Mouse (Mus musculus) layer of hippocampus, adult 9-10 months (tissue): ENCODE results near the gene Bco1.

Experiments
- DNase-seq: peaks from one replicate; pipeline ENCODE4 v3.0.0; 2022; ENCODE audit warnings: low spot score

Bco1 gene

DNA sequence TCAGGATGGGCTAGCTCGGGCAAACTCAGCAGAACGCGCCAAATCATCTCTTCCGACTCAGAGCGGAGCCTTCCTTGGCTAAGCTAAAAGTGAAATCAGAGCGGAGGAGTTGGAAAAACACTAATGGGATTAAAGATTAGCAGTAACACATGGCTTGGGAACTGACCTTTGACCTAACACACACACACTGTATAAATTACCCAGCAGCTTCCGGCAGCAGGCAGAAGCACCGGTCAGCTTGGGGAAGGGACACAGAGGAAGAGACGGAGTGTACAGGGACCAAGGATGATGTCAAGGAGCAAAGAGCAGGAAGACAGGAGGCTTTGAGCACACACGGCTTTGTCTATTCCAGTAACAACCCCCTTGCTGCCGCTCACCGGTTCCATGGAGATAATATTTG, at the start of gene Bco1:
Bco1 (plus strand) TSS at position 208 of the 400 bp plus-strand sequence.
- no peak for DNase-seq

DNA sequence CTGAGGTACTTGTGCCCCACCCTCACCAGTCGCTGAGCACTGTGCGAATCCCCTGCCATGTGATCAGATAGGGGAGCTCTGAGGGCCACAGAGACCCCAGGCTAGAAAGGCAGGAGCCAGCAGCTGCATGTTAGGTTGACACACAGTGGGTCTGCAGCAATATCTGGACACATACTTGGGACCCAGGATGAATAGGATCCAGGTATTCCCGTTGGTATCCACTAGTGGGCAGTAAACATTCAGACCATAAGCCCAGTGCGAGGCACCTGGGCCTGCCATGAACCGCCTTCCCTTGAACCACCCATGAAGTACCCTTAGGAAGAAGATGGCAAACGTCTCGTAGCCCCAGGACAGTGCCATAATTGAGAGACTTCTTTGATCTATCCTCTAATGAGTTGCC, 46.2 kb upstream of the Bco1 start:
- DNase-seq = no peak

DNA sequence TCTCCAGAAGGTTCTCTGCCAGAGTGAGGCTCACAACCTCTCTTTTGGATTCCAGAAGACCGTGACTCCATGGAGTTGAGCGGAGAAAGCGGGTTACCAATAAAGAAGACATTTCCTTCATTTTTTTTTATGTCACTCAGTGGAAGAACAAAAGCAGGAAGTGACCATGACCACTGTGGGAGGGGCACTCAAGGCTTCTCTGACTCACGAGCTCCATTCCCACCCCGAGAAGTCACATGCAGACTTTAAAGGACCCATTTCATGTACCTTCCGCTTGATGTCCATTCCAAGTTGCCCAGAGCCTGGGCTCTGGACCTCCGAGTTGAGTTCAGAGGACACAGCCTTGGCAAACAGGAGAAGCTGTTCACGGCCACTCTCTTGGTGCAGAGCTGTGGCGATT, 44.9 kb upstream of the Bco1 start:
- DNase-seq = no peak

DNA sequence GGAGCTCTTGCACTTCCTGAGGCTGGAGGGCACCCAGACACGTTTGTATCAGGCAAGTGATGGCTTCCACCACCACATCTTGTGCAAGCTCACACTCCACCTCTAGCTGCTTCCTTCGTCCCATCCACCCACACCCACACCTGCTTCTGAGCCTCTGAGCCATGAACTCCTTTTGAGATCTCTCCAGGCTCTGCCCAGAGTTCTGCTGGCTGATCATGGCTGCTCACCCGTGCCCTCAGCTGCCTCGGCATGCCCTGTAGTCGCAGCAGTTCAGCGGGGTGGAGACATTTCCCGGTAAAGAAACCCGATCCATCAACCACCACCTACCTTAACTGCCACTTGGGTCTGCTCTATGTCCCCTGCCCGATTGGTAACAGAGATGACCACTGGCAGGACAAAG, 44.3 kb upstream of the Bco1 start:
- no peak for DNase-seq

DNA sequence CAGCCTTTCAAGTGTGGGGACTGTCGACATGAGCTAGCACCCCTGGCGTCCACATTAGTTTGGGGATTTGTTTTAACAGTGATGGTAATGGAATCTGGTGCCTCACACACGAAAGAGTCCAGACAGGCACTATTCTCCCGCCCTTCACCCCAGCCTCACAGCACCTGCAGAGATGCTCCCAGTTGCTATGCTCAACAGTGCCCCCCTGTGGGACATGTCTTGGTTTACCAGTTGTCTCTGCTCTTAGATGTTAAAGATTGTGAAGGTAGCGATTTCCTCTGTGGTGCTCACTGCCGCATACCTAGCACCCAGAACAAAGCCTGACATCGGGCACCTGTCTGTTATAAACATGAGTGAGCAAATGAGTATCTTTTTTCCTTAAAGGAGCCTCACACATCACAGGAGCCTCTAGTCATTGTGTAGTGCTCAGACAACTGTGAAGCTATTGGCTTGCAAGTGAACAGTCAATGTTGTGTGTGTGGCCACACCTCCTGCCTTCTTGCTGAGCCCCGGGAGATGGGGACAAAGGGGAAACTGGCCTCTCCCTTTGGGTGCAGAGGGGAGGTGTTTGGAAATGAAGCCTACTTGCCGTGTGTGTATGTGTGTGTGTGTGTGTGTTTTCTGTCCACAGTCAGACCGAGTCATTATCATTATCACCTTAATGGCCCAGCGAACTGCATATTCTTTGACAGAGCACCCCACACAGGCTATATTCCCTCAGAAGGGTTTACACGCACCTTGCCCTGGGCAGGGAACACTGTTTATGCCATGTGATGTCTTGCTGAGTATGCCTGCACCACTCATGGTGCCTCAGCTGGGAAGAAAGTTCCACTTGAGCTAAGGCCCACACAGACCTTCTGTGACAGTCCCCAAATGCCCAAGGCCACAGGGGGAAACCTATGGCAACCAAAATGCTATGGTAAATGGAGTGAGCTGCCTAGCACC, 42.2 kb upstream of the Bco1 start:
- no peak for DNase-seq

DNA sequence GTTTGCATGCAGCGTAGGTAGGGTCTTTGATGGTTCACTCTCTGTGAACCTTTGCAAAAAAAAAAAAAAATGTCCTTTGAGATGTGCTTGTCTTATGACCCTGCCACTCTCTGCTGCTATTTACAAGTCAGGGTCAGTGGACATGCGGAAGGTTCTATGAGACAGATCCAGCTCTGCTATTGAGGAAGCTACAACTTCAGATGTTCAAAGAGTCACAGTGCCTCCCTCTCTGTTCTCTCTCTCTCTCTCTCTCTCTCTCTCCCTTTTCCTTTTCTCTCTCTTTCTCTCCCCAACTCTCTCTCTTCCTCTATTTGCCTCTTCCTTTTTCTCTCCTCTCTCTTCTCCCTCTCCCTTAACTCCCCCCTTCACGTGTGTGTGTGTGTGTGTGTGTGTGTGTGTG, 41.5 kb upstream of the Bco1 start:
- no peak for DNase-seq

DNA sequence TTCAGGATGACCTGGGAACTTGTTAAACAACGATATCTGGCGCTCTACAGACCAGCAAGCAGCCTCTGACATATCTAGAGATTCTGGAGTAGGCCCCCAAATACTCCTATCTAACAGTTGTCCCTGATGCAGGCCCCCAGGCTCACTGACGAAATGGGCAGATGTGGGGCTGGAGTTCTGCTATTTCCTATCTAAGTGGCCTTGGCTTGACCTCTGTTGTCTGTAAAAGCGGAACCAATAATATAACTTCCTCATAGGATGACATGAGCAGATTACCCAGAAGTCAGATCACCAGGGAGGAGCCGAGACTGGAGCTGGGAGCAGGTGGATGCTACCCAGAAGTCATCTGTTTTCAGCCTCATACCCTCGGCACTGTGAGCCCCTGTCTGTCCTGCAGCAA, 40.6 kb upstream of the Bco1 start:
- no peak for DNase-seq

DNA sequence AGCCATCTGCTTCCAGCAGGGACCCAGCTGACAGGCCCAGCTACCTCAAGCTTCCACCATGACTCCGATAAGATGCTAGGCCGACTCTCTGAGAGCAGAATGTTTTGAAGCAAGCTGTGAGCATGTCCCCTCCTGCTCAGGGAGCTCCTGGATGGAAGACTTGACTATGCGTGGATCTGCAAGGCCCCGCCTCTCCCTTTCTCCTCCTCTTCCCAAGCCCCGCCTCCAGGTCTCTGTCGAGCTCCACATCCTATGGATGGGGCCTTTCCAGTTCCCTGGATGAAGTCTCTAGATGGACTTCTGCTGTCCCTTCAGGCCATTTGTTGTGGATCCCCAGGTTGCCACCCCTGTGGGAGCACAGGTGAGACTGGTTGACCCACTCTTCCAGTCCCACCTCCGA, 36.6 kb upstream of the Bco1 start:
- no peak for DNase-seq

DNA sequence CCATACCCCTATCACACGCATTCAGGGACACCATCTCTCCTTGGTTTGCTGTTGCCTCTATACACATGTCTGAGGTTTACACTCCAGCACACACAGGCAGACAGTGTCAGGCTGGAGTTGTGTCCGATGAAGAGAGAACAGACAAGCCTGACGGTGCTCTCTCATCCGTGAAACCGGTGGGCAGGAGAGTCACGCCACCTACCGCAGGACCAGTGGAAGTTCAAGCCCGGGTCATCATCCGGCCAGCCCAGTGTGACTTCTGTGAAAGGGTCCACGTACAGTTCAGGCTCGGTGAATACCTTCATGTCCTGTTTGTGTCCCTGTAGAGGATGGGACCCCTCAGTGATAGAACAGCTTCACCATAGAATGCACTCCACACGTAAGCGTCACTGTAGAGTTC, 35.3 kb upstream of the Bco1 start:
- no peak for DNase-seq

DNA sequence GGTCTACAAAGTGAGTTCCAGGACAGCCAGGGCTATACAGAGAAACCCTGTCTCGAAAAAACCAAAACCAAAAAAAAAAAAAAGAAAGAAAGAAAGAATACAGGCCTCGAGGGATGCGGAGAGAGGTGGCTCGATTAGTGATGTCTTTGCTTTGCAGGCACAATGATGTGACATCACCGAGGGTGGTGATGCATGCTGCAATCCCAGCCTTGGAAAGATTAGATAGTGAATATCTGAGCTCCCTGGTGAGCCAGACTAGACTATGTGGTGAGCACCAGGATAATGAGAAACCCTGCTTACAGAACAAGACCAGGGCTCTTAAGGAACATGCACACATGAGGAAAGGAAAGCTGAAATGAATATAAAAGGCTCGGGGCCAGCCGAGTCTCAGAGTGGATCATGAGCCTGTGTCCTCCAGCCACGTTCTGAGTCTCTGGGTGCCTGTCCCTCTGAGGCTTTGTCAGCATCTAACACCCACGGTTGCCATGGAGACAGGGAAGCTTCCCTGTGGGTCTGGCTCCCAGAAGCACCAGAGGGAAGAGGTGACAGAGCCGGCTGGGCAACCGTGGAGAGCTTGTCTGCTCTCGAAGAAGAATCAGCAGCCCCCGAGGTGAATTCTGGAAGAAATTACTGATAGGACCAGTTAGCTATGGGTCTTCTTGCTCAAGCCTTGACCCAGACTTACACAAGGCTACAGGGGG, 34.3 kb upstream of the Bco1 start:
- no peak for DNase-seq

DNA sequence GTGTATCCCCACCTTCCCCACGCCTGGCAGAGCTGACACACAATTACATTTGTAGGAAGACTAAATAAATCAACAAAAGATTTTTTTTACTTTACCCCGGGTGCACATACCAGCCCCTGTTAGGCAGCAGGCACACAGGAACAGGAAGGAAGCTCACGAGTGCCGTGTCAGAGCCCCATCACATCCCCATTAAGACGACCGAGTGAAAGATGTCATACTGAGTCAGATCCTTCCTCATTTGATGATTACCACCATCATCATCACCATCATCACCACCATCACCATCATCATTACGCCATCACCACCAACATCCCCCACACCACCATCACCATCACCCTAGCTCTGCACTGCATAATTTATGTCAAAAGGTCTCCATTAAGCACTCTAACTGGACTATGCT, 28.7 kb upstream of the Bco1 start:
- DNase-seq = no peak

DNA sequence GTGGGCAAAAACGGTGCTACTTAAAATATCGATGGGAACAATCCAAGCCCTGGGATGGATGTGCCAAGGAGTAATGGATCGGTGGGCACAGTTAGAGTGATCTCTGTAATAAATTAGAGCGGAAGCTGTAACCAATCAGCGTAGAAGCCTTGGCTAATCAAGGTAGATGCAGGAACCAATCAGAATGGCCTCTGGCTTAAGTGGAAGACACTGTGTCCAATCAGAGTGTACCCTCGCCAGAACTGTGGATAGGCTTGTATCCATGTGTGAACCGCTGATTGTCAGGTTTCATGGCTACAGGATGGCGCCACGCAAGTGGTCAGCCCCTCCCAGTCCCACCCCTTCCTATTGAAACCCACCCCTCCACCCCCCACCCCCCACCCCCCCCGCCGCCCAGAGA, 28.3 kb upstream of the Bco1 start:
- no peak for DNase-seq

DNA sequence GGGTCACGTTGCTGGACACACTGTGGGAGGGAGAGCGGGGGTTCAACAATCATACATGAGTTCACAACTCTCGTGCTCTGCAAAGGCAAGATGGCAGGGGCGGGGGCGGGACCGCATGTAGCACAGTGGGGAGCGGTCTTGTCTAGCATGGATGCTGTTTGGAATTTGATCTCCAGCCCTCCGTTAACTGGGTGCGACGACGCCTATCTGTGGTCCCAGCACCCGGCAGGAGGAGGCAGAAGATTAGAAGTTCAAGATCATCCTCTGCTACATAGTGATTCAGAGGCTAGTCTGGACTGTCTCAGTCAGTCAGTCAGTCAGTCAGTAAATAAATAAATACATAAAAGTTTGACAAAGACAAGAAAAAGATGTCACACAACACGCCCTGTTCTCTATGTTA, 27.4 kb upstream of the Bco1 start:
- DNase-seq = no peak

DNA sequence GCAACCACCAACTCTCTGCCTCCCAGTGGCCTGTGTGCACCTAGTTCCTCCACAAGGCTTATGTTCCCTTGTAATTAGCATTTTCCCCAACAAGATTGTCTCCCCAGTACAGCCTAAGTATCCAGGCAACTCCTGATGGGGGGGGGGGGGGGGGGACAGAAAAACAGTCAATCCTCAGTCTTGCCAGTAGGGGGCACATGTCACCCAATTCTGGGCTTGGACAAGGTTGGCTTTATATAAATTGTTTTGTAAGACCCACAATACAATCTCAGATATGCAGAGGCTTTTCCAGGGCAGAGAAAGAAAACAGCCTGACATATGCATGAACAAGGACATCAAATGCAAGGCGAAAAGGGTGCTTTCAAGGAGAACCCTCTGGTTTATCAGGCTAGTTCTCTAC, 25.9 kb upstream of the Bco1 start:
- DNase-seq = no peak

DNA sequence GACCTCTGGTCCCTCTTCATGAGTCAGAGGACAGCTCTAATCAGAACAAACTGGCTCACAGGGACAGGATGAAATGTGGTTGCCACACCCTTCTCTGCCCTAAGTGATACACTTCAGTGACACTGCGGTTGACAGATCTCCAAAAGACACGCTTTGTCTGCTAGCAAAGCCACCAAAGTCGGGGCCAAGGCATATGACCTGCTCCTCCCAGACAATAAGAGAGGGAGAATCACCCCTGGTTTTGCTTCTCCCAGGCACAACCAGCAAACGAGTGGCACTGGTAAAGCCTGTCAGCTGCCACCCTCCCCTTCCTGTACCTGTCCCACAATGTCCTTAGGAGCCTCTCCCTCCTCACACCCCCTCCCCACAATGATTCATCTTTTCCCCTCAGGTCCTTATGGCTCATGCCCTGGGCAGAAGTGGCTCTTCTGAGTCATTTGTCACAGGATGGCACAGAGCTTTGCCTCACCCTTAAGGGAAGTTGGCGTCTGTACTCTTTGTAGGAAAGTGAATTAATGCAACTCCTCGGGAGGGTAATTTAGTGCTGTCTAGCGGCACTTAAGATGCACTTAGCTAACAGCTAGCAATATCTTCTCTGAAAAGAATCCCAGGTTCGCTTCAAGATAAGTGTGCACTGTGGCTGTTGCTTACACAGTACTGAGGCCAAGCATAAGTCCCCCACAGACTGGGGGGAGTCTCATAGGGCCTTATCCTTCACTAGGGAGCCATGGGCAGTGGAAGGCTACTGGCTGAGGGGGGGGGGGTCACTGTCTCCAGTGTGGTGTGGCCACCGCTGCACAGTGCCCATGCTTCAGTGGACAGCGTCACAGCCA, 21.1 kb upstream of the Bco1 start:
- no peak for DNase-seq

DNA sequence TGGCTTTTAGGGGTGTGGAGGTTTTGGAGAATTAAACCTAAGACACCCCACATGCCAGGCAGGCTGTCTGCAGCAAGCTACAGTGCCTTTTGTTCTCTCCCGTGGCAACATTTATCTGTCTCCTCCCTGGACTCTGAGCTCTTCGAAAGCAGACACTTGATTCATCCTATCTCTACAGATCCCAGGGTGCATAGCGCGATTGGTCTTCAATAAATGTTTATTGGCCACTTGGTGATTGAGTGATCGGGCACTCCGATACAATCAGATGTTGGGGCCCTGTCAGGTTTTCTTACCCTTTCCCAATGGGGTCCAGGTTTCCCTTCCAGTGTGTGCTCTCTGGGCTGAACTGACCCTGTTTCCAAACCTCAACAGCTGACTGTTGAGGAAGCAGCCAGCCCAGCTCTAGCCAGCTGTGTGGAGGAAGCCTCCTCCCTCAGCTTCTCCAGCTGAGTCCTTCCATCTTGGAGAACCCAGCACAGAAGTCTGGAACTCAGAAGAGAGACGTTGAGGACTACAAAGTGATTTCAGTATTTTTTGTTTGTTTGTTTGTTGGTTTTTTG, 17.2 kb upstream of the Bco1 start:
- DNase-seq = no peak

DNA sequence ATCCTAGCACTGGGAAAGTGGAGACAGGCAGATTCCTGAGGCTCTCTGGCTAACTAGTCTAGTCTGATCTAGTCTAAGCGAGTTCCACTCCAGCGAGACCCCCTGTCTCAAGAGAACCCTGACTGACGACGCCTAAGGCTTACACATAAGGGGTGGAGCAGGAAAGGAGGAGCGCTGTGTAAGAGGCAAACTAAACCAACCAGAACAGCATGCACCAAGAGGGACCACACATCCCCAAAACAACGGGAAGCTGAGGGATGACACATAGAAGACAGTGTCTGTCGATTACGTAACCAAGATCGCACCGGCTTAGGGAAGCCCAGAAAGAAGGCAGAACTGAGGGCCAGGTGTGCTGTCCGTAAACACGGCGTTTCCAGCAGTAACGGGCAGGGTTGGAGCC, 16.0 kb upstream of the Bco1 start:
- DNase-seq = no peak

DNA sequence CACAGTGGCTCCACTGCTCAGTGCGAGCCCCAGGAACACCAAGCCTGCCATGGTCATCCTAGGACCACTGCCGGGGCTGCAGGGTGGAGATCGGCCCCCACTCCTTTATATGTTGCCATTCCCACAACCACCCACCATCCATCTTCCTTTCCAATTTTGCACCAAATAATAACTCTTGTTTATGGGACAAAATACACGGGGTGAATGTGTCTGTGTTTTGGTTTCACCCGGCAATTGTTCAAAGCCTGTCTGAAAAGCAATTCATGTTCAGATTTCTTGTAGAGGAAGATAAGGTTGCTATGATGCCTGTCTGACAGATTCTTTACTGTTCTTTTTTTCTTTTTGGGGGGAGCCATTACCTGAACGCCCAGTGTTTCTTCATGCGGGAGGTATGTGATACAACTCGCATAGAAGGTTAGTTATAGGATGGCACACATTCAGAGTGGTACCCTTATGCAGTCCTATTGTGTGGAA, 13.2 kb upstream of the Bco1 start, which contains the start of gene Pkd1l2:
Pkd1l2 (minus strand) TSS at position 51 of the 474 bp plus-strand sequence.
- no peak for DNase-seq

DNA sequence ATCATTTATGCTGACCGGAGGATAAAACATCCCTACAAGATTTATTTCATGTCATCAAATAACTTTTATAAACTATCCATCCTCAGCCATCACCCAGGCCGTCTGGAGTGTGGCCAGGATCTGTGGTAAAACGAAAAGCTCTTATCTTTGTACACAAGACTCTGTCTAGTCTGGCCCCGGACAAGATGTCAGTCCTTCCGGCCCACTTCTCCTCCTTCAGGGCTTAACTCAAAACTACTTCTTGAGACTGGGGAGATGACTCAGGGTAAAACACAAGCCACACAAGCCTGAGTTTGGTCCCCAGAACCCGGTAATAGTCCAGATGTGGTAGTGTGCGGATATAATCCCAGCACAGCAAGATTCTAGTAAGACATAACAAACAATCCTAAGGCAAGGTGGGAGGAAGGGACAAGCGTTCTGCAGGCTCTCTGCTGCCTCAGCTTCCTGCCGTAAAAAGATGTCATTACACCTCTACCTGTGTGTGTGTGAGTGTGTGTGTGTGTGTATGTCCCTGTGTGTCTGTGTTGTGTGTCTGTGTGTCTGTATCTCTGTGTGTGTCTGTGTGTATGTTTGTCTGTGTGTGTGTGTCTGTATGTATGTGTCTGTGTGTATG, 12.6 kb upstream of the Bco1 start:
- no peak for DNase-seq

DNA sequence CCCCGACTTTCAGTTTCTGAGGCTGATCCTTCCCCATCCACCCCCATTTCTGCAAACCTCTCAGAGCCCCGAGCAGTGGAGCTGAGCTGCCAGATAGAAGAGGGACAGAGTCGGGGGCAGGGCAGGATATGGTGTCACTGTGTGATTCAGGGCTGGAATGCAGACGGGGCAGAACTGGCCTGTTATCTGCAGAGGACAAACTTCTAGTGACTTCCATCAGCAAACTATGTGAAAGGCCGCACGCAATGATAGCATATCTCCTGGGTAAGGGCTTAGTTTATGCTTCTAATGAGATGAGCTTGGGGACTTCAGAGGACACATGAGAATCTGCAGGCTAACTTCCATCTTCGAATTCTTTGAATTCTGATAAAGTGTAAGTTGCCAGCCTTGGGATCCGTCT, 10.1 kb upstream of the Bco1 start:
- no peak for DNase-seq

DNA sequence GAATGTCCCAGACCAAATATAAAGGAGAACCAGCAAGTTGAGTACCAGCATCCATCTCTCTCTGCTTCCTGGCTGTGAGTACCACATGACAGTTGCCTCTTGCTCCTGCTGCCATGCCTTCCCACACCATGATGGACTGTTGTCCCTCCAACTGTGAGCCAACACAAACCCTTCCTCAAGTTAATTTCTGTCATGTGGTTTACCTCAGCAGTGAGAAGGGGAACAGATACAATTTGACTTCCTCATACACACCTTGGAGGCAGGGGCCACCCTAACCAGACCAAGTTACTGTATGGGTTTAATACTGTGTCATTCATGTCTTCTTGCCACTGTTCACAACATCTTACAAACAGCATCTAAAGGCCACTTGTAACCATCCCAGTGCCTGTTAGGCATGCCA, 8.6 kb upstream of the Bco1 start:
- no peak for DNase-seq

DNA sequence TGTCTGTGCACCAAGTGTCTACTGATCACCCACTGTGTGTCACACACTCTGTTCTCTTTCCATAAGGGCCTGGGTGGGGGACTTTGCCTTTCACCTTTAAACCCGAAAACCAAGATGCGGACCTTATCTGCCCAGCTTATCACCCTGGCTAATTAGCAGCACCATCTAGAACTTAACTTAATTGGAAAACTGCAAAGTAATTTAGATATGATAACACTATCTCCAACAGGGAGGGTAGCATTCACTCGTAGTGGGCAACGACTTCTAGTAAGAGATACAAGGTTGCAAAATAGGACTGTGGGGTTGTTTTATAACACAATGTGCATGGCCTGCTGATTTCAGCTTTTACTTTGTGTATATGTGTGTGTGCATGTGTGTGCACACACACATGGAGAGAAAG, 5.9 kb upstream of the Bco1 start:
- DNase-seq = no peak
